Mouse (Mus musculus): ENCODE measurements at regions not wholly inside any gene's neighbourhood (a gene's known extent, or its start where the extent isn't known, plus 50 kb on each side); places are given as distances from the start of the nearest gene placed in this dataset.

DNA sequence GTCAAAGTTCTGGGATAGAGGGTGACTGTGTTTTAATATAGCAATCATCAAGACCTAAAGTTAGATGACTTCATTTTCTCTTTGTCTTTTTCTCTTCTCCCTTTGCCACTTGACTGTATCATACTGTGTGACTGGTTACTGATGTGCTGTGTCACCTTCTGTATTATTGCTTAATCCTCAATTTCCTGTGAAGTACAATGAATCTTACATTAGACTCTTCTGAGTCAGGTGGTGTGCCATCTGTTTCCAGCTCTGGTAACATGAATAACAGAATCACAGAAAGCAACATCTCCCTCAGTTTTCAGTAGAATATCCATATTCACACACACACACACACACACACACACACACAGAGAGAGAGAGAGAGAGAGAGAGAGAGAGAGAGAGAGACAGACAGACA, 203.2 kb downstream of the Etv1 start:
- no peak for TF ChIP-seq POLR2A (IDR thresholded peaks at IDR 0.05; ENCODE audit: borderline replicate concordance, extremely low read depth, low read depth, low read length)
- no peak for TF ChIP-seq CTCF (IDR thresholded peaks at IDR 0.05; ENCODE audit: insufficient read depth, low read length)
